Mouse (Mus musculus) liver, embryonic 16.5 days (tissue): ENCODE results near the gene BC067074. TPM values are rescaled to one million over a fixed set of nuclear protein-coding genes. Genes with fewer than 3 reads are reported as not detected.

ENCODE experiments used
- ATAC-seq: fragments of 200-750 bp; cut with Nextera tagmentation; 2 replicates; pipeline ENCODE4 v1.8.0; 2017; ENCODE audit warnings: low read depth, mild to moderate bottlenecking, moderate number of reproducible peaks, moderate library complexity
- H3K27ac ChIP-seq: fragments of 300-500 bp; sonication (generic); 2 replicates; pipeline ENCODE4 v1.5.1; 2014; ENCODE audit warnings: mild to moderate bottlenecking, low read length
- H3K27me3 ChIP-seq: fragments of 300-500 bp; sonication (generic); 2 replicates; pipeline ENCODE4 v1.6.1; 2014; ENCODE audit warnings: low read depth, low read length, mixed read lengths; ENCODE audit not compliant: control insufficient read depth, insufficient read depth
- H3K36me3 ChIP-seq: fragments of 300-500 bp; sonication (generic); 2 replicates; pipeline ENCODE4 v1.6.1; 2014; ENCODE audit warnings: mild to moderate bottlenecking; ENCODE audit not compliant: control insufficient read depth, insufficient read depth
- H3K4me1 ChIP-seq: fragments of 300-500 bp; sonication (generic); 2 replicates; pipeline ENCODE4 v1.6.1; 2014; ENCODE audit warnings: low read depth, low read length, mixed read lengths; ENCODE audit not compliant: control insufficient read depth
- H3K4me2 ChIP-seq: fragments of 300-500 bp; sonication (generic); 2 replicates; pipeline ENCODE4 v1.6.1; 2014; ENCODE audit warnings: low read depth, low read length, mixed read lengths
- H3K4me3 ChIP-seq: fragments of 300-500 bp; sonication (generic); 2 replicates; pipeline ENCODE4 v1.5.1; 2014; ENCODE audit warnings: low read depth, mild to moderate bottlenecking, low read length
- H3K9ac ChIP-seq: fragments of 300-500 bp; sonication (generic); 2 replicates; pipeline ENCODE4 v1.6.1; 2014; ENCODE audit warnings: low read depth, low read length
- H3K9me3 ChIP-seq: fragments of 300-500 bp; sonication (generic); replicated peaks from 2 replicates; pipeline ENCODE4 v1.6.1; 2016; ENCODE audit warnings: low read length; ENCODE audit not compliant: control insufficient read depth
- WGBS: fragments of 180-500 bp; shearing (Covaris S2); extraction: QIAGEN DNeasy Blood & Tissue Kit; methylation state at CpG from one replicate; pipeline ENCODE4 v1.1.7; 2014; ENCODE audit not compliant: insufficient replicate concordance; 5-methylcytosine and 5-hydroxymethylcytosine counted together
- polyA plus RNA-seq: library from polyadenylated mRNA; unstranded; fragments of >200 nt; fragmentation: Nextera tagmentation; extraction: Ambion mirVana; gene quantifications from 2 replicates; pipeline ENCODE4 v1.2.1, GENCODE M21; 2015

The BC067074 gene
- polyA plus RNA-seq, 1 experiment from 2014 or later, result 0.18 TPM

- no peaks in the 10 kb centered on the region for H3K9me3 ChIP-seq
- no peak overlapping the region for H3K4me3 ChIP-seq
- peaks cover 28% of the 10 kb centered on the region for H3K27me3 ChIP-seq
- H3K27ac ChIP-seq, result no peak overlapping the region
- no peak overlapping the region for H3K9ac ChIP-seq
- H3K4me1 ChIP-seq, result no peaks in the 10 kb centered on the region
- no peak for ATAC-seq
- no peak overlapping the region for H3K4me2 ChIP-seq
- H3K36me3 ChIP-seq, result no peaks in the 10 kb centered on the region
- WGBS, result 83% methylated on average over 10 of the region's 10 CpGs
Observed at GRCm38 (mm10) chr13:113295817-113296485, 3.0 kb downstream of the BC067074 start.

- WGBS, result 68% methylated on average over 4 of the region's 4 CpGs
- Histone ChIP-seq H3K4me1 (no peaks in the 10 kb centered on the region), H3K4me2 (no peak overlapping the region), H3K27ac (no peak overlapping the region), H3K36me3 (no peaks in the 10 kb centered on the region), H3K4me3 (no peak overlapping the region), H3K9ac (no peak overlapping the region), H3K9me3 (no peaks in the 10 kb centered on the region), H3K27me3 (no peaks in the 10 kb centered on the region)
- no peak for ATAC-seq
Observed at GRCm38 (mm10) chr13:113306581-113306980, 13.6 kb downstream of the BC067074 start.

- Histone ChIP-seq H3K4me2 (no peak overlapping the region), H3K4me1 (no peaks in the 10 kb centered on the region), H3K9ac (no peak overlapping the region), H3K4me3 (no peak overlapping the region), H3K36me3 (no peaks in the 10 kb centered on the region), H3K27ac (no peak overlapping the region), H3K9me3 (no peaks in the 10 kb centered on the region), H3K27me3 (no peaks in the 10 kb centered on the region)
- ATAC-seq, result no peak
- WGBS, result 64% methylated on average over 5 of the region's 5 CpGs
Observed at GRCm38 (mm10) chr13:113319588-113319987, 26.6 kb downstream of the BC067074 start.

- WGBS, result 13% methylated on average over 6 of the region's 6 CpGs
- no peak overlapping the region for H3K4me3 ChIP-seq
- no peaks in the 10 kb centered on the region for H3K27me3 ChIP-seq
- no peaks in the 10 kb centered on the region for H3K4me1 ChIP-seq
- H3K36me3 ChIP-seq, result no peaks in the 10 kb centered on the region
- H3K4me2 ChIP-seq, result no peak overlapping the region
- H3K27ac ChIP-seq, result no peak overlapping the region
- H3K9me3 ChIP-seq, result no peaks in the 10 kb centered on the region
- H3K9ac ChIP-seq, result no peak overlapping the region
- no peak for ATAC-seq
Observed at GRCm38 (mm10) chr13:113321972-113322371, 29.0 kb downstream of the BC067074 start.

- no peak overlapping the region for H3K4me3 ChIP-seq
- H3K4me1 ChIP-seq, result no peaks in the 10 kb centered on the region
- no peaks in the 10 kb centered on the region for H3K27me3 ChIP-seq
- 67% methylated on average over 3 of the region's 3 CpGs for WGBS
- H3K9me3 ChIP-seq, result no peaks in the 10 kb centered on the region
- no peak overlapping the region for H3K9ac ChIP-seq
- H3K27ac ChIP-seq, result no peak overlapping the region
- no peak for ATAC-seq
- H3K36me3 ChIP-seq, result no peaks in the 10 kb centered on the region
- no peak overlapping the region for H3K4me2 ChIP-seq
Observed at GRCm38 (mm10) chr13:113324241-113324640, 31.3 kb downstream of the BC067074 start.

GRCm38 (mm10) chr13:113325678-113326077, 32.7 kb downstream of the BC067074 start:
- Histone ChIP-seq H3K4me2 (no peak overlapping the region), H3K9me3 (no peaks in the 10 kb centered on the region), H3K36me3 (no peaks in the 10 kb centered on the region), H3K4me3 (no peak overlapping the region), H3K9ac (no peak overlapping the region), H3K27ac (no peak overlapping the region), H3K4me1 (no peaks in the 10 kb centered on the region), H3K27me3 (no peaks in the 10 kb centered on the region)
- WGBS, result 52% methylated on average over 3 of the region's 3 CpGs
- no peak for ATAC-seq

- Histone ChIP-seq H3K36me3 (no peaks in the 10 kb centered on the region), H3K27me3 (no peaks in the 10 kb centered on the region), H3K4me3 (no peak overlapping the region), H3K4me1 (no peaks in the 10 kb centered on the region), H3K27ac (no peak overlapping the region), H3K9me3 (no peaks in the 10 kb centered on the region), H3K9ac (no peak overlapping the region), H3K4me2 (no peak overlapping the region)
- no peak for ATAC-seq
- 32% methylated on average over 7 of the region's 7 CpGs for WGBS
Observed at GRCm38 (mm10) chr13:113332256-113332655, 39.3 kb downstream of the BC067074 start.

- Histone ChIP-seq H3K9me3 (no peaks in the 10 kb centered on the region), H3K9ac (no peak overlapping the region), H3K4me2 (no peak overlapping the region), H3K4me3 (no peak overlapping the region), H3K27ac (no peak overlapping the region), H3K4me1 (no peaks in the 10 kb centered on the region), H3K36me3 (no peaks in the 10 kb centered on the region), H3K27me3 (no peaks in the 10 kb centered on the region)
- whole genome bisulfite sequencing, result 36% methylated on average over 6 of the region's 6 CpGs
- ATAC-seq, result no peak
Observed at GRCm38 (mm10) chr13:113333374-113333773, 40.4 kb downstream of the BC067074 start.

- no peak overlapping the region for H3K4me3 ChIP-seq
- no peak for ATAC-seq
- no peaks in the 10 kb centered on the region for H3K27me3 ChIP-seq
- H3K27ac ChIP-seq, result no peak overlapping the region
- H3K36me3 ChIP-seq, result no peaks in the 10 kb centered on the region
- no peak overlapping the region for H3K9ac ChIP-seq
- no peak overlapping the region for H3K4me2 ChIP-seq
- no peaks in the 10 kb centered on the region for H3K9me3 ChIP-seq
- WGBS, result 57% methylated on average over 5 of the region's 5 CpGs
- no peaks in the 10 kb centered on the region for H3K4me1 ChIP-seq
Observed at GRCm38 (mm10) chr13:113333931-113334330, 41.0 kb downstream of the BC067074 start.
